Mouse (Mus musculus): ENCODE data around the gene Ndufb7.
"Not testable (repeated sequence)": the region's sequence is repeated elsewhere in the genome, so short reads cannot be mapped to it uniquely, and the experiment has no call there.

The Ndufb7 gene

GRCm38 (mm10) chr8:83576516-83576895, 10.0 kb downstream of the Ndufb7 start:
- DNase-seq: no peak

DNA sequence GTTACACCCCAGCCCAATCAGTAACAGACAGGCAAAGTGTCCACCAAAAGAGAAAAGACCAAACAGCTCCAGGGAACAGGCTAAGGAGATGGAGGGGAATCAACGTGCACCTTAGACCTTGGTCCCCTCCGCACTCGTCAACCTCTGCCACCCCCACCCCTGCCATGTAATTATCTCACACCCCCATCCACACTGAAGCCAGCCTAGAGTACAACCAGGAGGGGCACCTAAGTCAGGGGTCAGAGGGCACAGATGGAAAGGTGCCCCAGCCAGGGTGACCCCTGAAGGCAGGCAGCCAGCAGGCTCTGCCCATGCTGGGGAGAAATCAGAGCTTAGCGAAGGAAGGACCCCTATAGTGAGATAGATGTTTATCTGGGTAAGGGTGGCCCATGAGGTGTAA, 10.4 kb downstream of the Ndufb7 start:
- DNase-seq: peak; percentile 1

- DNase-seq: peak; percentile 35
Observed at GRCm38 (mm10) chr8:83577384-83577791, 10.9 kb downstream of the Ndufb7 start.

DNA sequence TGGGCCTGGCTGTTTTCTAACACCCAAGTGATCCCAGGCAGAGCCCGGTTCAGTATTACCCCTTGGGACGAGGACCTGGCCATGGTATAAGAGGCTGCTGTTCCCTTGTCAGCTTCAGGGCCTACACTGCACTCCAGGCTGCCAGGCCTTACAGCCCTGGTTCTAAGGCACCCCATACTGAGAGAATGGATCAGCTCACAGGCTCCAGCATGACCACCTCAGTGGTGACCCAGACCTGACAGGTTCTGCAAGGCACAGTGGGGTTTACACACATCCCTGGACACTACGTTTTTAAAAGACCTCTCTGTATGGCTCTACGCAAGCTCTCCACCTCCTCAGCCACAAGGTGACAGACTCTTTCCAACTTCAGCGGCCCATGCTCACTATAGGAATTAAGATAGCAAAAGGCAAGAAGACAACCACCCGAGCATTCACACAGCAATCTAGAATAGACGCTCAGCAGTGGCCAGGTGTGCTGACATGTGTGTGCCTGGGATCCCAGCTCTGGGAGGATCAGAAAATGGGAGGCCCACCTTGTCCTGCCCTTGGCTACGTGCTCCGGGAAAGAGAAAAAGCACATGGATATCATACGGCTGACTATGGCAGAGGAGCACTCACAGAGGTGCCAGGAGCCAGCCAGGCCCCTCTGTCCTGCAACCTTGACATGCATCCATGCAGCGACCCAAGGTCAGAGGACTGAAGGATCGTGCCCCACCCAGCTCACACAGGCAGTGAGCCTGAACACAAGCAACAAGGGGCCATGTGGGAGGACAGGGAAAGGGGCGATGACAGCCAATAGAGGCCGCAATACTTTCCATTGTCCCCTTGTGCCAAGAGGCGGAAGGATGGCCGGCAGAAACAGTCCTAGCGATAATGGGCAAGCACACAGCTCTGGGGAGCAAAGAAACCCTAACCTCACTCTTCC, 11.9 kb downstream of the Ndufb7 start:
- DNase-seq: no peak

- no peak for DNase-seq
Observed at GRCm38 (mm10) chr8:83579676-83580075, 13.2 kb downstream of the Ndufb7 start.

GRCm38 (mm10) chr8:83580826-83581225, 14.4 kb downstream of the Ndufb7 start:
- no peak for DNase-seq

- DNase-seq: no peak
Observed at GRCm38 (mm10) chr8:83582226-83582625, 15.8 kb downstream of the Ndufb7 start.

DNA sequence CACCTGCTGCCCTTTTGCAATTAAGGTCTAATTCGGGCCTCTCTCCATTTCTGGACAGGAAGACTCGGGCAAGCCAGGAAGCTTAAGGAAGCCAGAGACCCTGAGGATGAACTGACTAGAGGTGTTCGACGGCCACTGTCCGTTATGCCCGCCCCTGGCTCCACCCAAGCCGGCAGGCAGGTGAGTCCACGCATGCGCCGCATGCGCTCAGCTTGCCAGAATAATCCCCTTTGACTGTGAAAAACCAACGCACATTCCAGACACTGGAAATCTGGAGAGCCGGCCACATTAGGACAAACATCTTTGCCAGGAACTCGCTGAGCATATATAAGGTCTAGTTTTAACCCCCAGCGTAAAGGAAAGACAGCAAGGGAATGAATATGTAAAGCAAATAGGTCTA, 16.8 kb downstream of the Ndufb7 start:
- no peak for DNase-seq

DNA sequence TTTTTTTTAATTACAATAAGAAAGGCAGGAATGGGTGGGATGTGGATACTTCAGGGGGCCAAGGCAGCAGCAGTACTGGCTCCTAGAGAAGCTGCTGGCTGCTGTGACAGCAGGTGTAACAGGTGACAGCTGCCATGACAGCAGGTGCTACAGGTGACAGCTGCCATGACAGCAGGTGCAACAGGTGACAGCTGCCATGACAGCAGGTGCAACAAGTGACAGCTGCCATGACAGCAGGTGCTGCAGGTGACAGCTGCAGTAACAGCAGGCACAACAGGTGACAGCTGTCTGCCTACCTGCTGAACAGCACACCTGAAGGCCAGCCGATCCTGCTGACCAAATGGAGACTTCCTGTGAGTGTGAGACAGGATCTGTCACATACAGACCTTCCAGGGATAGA, 18.3 kb downstream of the Ndufb7 start:
- DNase-seq: no peak

- DNase-seq: no peak
Observed at GRCm38 (mm10) chr8:83585333-83585732, 18.9 kb downstream of the Ndufb7 start.

DNA sequence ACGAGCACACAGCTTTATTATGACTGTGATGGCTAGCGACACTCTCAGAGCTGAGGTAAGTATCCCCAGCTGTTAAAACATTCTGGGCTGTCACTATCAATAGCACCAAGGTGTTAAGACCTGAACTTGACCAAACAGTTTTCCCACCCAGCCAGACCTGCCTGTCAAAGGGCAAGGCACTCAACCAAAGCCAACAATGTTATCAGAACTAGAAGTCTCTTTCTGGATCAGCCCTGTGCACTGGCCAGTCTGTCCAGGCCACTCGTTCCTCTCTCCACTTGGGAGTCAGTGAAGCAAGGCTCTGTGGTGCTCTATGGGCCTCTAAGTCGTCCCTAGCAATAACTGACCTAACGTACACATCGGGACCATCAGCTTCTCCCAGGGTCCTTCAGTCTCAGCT, 21.2 kb downstream of the Ndufb7 start:
- no peak for DNase-seq

DNA sequence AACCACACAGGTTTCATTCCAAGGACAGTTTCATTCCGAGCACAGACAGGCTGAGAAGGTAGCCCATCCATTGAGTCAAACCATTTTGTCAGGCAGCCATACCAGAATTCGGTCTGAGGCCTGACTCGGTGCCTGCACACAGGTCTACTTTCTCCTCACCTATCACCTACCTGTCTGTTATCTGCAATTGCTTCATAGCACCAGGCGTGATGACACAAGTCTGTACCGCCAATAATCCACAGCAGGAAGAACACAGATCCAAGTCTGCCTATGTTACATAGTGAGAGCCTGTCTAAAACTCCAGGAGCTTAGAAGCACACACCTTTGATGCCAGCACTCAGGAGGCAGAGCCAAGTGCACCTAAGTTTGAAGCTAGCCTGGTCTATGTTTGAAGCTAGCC, 22.4 kb downstream of the Ndufb7 start:
- no peak for DNase-seq

DNA sequence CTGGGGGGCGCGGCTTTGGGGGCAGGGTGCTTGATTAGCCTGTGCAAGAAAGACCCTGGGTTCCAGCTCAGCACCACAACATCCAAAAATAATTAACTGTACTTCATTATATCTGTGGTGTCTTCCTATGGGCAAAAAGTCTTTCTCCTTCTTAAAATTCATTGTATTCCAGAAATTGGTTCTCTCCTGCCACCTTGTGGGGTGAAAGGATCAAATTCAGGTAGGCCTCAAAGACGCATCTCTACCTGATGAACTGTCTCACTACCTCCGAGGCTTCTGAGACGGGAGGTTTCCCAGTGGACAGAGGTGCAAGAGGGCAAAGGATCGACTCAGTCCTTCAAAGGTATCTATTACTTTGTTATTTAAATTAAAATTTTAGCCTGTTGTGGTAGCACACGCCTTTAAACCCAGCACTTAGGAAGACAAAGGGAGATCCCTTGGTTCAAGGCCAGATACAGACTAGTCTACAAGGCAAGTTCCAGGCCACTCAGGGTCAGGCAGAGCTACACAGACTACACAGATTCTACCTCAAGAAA, 24.1 kb downstream of the Ndufb7 start:
- DNase-seq: no peak

- DNase-seq: no peak
Observed at GRCm38 (mm10) chr8:83592682-83593081, 26.2 kb downstream of the Ndufb7 start.

DNA sequence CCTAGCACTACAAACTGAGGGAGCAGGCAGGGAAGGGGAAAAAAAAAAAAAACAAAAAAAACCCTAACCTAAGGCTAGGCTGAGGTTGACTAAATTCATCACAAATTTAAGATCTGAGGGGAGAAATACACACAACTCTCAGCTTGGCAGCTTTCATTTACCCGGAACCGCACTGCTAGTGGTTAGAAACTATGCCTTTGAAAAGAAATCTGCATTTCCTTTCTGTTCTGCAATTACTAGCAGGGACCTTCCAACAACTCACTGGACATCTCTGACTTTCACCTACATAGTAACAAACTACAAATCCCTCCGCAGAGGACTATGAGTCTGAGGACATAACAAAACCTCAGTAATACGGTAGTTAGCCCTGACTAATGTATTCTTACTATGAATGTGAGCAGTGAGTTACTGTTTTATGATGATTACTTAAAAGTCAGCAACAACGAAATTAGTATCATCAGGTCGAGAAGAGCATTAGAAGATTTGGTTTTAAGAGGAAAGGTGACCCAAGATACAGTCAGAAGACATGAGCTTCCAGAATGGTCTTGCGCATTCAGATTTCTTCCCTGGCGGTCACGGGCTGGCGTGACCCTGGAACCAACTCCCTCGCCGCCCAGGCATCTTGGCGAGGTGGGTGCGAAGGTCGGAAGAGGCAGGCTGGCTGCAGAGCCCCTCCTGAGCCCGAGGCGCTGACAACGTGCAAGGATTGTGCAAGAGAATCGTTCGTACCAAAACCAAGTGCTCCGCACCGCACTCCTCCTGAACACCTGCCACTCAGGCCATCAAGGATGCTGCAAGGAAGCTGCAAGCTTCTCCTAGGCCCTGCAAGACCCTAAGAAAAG, 27.1 kb downstream of the Ndufb7 start:
- no peak for DNase-seq

DNA sequence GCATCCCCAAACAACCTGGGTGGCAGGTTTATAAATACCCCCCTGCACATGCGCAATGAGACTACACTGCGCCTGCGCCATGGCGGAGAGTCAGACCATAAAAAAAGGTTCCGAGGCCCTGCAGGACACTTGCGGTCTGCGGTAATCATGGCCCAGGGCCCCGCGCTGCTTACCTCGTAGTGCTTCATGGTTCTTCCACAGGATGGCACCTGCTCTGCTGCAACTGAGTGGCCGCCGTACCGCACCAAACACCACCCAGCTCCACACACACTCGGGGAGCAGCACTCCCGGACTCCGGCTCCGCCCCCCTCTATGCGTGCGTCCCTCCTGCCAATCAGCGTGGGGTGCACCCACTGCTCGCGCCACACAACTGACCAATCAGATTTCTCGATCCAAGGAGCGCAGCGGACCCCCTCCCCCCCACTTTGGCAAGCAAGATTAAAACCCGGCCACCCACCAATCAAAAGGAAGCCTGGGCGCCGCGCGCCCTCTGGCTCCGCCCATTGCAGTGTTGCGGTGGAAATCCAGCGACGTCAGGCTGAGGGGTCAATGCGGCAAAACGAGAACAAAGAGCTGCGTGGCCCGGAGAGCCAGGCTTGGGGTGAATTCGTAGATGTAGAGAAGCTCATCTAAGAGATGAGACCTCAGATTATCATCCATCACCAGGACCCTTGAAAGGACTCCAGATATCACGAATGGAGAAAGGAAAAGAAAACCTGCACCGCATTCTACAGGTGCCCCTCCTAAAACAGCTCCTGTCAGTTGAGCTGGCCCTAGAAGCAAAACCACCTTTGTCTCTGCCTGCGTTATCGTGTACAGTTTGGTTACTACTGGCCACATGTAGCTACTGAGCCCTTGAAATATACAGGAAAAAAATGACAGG, 27.9 kb downstream of the Ndufb7 start:
- DNase-seq: peak; percentile 98

GRCm38 (mm10) chr8:83595050-83595345, 28.5 kb downstream of the Ndufb7 start:
- DNase-seq: not testable (repeated sequence)

GRCm38 (mm10) chr8:83596369-83596768, 29.9 kb downstream of the Ndufb7 start:
- no peak for DNase-seq

DNA sequence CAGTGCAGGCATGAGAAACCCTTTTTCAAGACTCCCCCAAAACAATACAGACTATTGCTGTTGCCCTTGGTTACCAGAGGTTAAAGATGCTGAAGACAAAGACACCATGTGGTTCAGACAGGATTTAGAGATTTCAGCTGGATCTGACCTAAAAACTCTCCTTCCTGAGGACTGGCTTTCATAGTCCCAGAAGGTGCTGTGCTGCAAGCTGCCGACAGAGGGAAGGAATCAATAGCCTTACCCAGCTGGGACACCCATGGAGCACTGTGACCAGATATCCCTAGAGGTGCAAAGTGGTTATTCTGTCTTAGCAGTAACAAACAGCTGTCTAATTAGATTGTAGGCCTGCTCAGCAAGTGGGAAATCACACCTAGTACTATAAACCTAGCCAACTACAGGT, 31.7 kb downstream of the Ndufb7 start:
- DNase-seq: no peak

GRCm38 (mm10) chr8:83599814-83600213, 33.3 kb downstream of the Ndufb7 start:
- DNase-seq: no peak

DNA sequence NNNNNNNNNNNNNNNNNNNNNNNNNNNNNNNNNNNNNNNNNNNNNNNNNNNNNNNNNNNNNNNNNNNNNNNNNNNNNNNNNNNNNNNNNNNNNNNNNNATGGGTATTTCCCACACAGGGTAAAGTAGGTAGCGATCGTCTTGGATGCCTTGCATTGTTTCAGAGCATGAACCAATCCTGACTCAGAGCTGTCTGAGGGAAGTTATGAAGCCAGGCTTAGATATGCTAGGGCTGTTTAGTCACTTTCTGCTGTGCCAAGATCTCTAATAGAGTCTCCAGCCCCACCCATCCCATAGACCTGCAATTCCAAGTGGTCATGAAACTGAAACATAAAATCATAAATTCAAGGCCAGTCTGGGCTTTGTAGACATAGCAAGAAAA, 36.2 kb downstream of the Ndufb7 start:
- DNase-seq: no peak

GRCm38 (mm10) chr8:83607661-83608397, 41.4 kb downstream of the Ndufb7 start, which contains the start of the genes Tecr and Dnajb1:
Tecr (minus strand) TSS chr8:83607971.
Dnajb1 (plus strand) TSS chr8:83608193.
- DNase-seq: peak; percentile 100

Data from lung, postnatal 10 days (tissue).